Mouse (Mus musculus): ENCODE measurements around the gene 4930451I11Rik.

- TF ChIP-seq CTCF (IDR thresholded peaks at IDR 0.05; ENCODE audit: borderline replicate concordance, control insufficient read depth, extremely low read depth, insufficient read depth, low read length, poor library complexity) (no peak), POLR2A (IDR thresholded peaks at IDR 0.05; ENCODE audit: control insufficient read depth, extremely low read depth, insufficient read depth, low read length, poor library complexity) (no peak)
These were observed 24.0 kb downstream of the 4930451I11Rik start for GRCm38 (mm10) chr7:126807405-126807804.
